Mouse (Mus musculus): ENCODE results near the gene Engase. TPM values are rescaled to one million over a fixed set of nuclear protein-coding genes. Genes with fewer than 3 reads are reported as not detected.

Engase gene
- polyA plus RNA-seq, 1 experiment: 8.3 TPM

DNA sequence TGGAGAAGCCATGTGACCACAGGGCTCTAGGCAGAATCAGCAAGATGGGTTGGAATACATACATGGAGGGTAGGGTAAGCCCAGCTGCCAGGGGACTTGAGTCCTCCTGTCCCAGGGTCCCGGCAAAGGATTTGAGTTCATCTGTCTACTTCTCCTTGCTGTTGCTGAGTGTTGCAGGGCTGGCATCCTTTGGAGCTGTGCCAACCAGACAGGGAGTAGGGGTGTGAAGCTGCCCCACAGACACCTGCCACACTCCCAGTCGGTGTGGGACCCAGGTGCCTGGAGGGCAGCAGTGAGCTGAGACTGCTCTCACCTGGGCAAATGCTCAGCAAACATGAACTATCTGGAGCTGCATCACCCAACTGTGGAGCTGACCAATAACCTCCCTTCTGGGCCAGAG lies 44.3 kb downstream of the Engase start:
- WGBS: 20% methylated on average over 2 of the region's 2 CpGs
- no peak overlapping the region for H3K4me3 ChIP-seq (replicated peaks; ENCODE audit: insufficient read depth, low read depth, low read length)
- peaks cover 82% of the 10 kb centered on the region for H3K4me1 ChIP-seq (ENCODE audit: control insufficient read depth, insufficient read depth, low read length)
- H3K27me3 ChIP-seq (ENCODE audit: control insufficient read depth, insufficient read depth, low read length): no peaks in the 10 kb centered on the region
- no peak overlapping the region for H3K27ac ChIP-seq (ENCODE audit: insufficient read depth, low read length)
- no peak for TF ChIP-seq POLR2A (IDR thresholded peaks at IDR 0.05; ENCODE audit: borderline replicate concordance, insufficient read depth, low read length)
- no peak for TF ChIP-seq CTCF (IDR thresholded peaks at IDR 0.05; ENCODE audit: borderline replicate concordance, insufficient read depth, low read depth, low read length)
- no peak for DNase-seq

DNA sequence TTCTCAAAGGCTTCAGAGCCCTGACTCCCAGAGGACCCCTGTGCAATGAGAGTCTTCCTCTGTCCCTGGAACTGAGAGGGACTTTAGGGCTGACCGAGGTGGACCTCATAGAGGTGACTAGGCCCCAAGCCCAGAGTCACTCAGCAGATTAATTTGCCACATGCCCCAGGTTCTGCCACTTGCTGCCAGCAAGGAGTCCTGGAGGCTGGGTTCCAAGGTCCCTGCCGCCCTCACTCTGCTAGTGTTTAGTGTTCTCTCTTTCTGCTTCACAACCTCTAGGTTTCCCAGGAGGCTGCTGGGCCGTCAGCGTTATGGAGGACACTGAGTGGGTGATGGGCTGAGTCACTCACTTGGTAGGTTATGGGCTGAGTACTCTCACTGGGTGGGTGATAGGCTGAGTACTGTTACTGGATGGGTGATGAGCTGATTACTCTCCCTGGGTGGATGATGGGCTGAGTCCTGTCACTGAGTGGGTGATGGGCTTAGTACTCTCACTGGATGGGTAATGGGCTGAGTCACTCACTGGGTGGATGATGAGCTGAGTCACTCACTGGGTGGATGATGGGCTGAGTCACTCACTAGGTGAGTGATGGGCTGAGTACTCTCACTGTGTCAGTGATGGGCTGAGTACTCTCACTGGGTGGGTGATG lies 47.0 kb downstream of the Engase start:
- no peak for TF ChIP-seq POLR2A (IDR thresholded peaks at IDR 0.05; ENCODE audit: borderline replicate concordance, insufficient read depth, low read length)
- TF ChIP-seq CTCF (IDR thresholded peaks at IDR 0.05; ENCODE audit: borderline replicate concordance, insufficient read depth, low read depth, low read length): no peak
- peak; percentile 64 to 71 for DNase-seq

DNA sequence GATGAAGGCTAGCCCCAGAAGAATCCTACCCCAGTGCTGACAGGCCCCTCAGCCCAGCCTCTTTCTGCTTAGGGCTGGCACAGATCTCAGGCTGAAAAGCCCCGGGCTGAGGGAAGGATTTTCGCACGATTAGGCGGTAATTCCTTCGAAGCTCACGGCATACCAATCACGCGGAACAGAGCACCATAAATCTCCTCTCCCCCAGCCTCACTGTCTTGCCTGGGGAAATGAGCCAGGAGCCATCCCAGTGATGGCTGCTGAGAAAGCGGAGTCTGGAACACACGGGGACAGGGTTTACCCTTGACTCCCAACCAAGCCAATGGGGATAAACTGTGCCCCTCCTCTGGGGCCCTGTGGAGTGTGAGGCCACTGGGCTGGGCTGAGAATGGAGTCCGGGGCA lies 48.4 kb downstream of the Engase start:
- Histone ChIP-seq H3K27me3 (ENCODE audit: control insufficient read depth, insufficient read depth, low read length) (no peaks in the 10 kb centered on the region), H3K4me1 (ENCODE audit: control insufficient read depth, insufficient read depth, low read length) (peaks cover 90% of the 10 kb centered on the region), H3K4me3 (replicated peaks; ENCODE audit: insufficient read depth, low read depth, low read length) (no peak overlapping the region), H3K27ac (ENCODE audit: insufficient read depth, low read length) (no peak overlapping the region)
- 39% methylated on average over 11 of the region's 11 CpGs for WGBS
- TF ChIP-seq POLR2A (IDR thresholded peaks at IDR 0.05; ENCODE audit: borderline replicate concordance, insufficient read depth, low read length) (no peak), CTCF (IDR thresholded peaks at IDR 0.05; ENCODE audit: borderline replicate concordance, insufficient read depth, low read depth, low read length) (no peak)
- no peak for DNase-seq

More for the DNA sequence above, 47.0 kb downstream of the Engase start:
- Histone ChIP-seq H3K27ac (ENCODE audit: insufficient read depth, low read length) (no peak overlapping the region), H3K27me3 (ENCODE audit: control insufficient read depth, insufficient read depth, low read length) (no peaks in the 10 kb centered on the region), H3K4me3 (replicated peaks; ENCODE audit: insufficient read depth, low read depth, low read length) (no peak overlapping the region), H3K4me1 (ENCODE audit: control insufficient read depth, insufficient read depth, low read length) (peaks cover 84% of the 10 kb centered on the region)
- WGBS: 10% methylated on average over 4 of the region's 4 CpGs

GRCm38 (mm10) chr11:118528761-118529160 lies 52.1 kb downstream of the Engase start:
- Histone ChIP-seq H3K27me3 (ENCODE audit: control insufficient read depth, insufficient read depth, low read length) (no peaks in the 10 kb centered on the region), H3K27ac (ENCODE audit: insufficient read depth, low read length) (no peak overlapping the region), H3K4me3 (replicated peaks; ENCODE audit: insufficient read depth, low read depth, low read length) (no peak overlapping the region), H3K4me1 (ENCODE audit: control insufficient read depth, insufficient read depth, low read length) (peaks cover 90% of the 10 kb centered on the region)
- DNase-seq: peak; percentile 70 to 75
- TF ChIP-seq CTCF (IDR thresholded peaks at IDR 0.05; ENCODE audit: borderline replicate concordance, insufficient read depth, low read depth, low read length) (no peak), POLR2A (IDR thresholded peaks at IDR 0.05; ENCODE audit: borderline replicate concordance, insufficient read depth, low read length) (no peak)
- WGBS: 15% methylated on average over 9 of the region's 9 CpGs

- TF ChIP-seq CTCF (IDR thresholded peaks at IDR 0.05; ENCODE audit: borderline replicate concordance, insufficient read depth, low read depth, low read length) (no peak), POLR2A (IDR thresholded peaks at IDR 0.05; ENCODE audit: borderline replicate concordance, insufficient read depth, low read length) (no peak)
- 48% methylated on average over 8 of the region's 8 CpGs for WGBS
- H3K27me3 ChIP-seq (ENCODE audit: control insufficient read depth, insufficient read depth, low read length): no peaks in the 10 kb centered on the region
- no peak for DNase-seq
- peaks cover 88% of the 10 kb centered on the region for H3K4me1 ChIP-seq (ENCODE audit: control insufficient read depth, insufficient read depth, low read length)
- H3K27ac ChIP-seq (ENCODE audit: insufficient read depth, low read length): no peak overlapping the region
- no peak overlapping the region for H3K4me3 ChIP-seq (replicated peaks; ENCODE audit: insufficient read depth, low read depth, low read length)
Measured at GRCm38 (mm10) chr11:118530313-118530712, 53.7 kb downstream of the Engase start.

DNA sequence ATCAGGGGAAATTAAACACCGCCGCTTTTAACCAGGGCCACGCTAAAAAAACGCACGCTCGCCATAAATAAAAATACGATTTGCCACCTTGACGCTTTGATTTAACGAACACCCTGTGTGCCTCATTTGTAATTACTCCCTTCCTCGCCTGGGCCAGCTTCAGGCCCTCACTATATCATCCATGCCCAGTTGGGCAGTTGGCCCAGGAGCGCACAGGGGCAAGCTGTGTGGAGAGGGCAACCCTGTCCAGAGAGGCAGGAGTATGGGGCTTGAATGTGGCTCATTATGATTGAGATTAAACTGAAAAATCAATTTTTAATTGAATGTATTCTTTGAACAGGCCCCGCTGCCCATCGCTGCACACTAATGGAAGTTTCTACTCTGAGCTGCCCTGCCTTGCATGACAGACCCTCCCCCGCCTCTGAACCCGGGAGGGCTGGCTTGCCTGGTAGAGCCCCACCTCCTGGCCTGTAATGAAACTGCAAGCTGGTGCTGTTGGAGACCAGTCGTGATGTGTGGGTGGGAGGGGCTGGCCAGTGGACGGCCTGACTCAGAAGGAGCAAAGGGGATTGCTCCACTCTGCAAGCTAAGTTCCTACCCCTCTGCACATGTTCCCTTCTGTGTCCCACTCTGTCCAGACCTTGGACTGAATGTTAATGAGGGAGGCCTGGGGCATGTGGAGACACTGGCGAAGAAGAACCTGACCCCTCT lies 57.9 kb downstream of the Engase start:
- H3K4me1 ChIP-seq (ENCODE audit: control insufficient read depth, insufficient read depth, low read length): peaks cover 82% of the 10 kb centered on the region
- TF ChIP-seq CTCF (IDR thresholded peaks at IDR 0.05; ENCODE audit: borderline replicate concordance, insufficient read depth, low read depth, low read length): peak; percentile 55
- TF ChIP-seq POLR2A (IDR thresholded peaks at IDR 0.05; ENCODE audit: borderline replicate concordance, insufficient read depth, low read length): no peak
- no peak overlapping the region for H3K4me3 ChIP-seq (replicated peaks; ENCODE audit: insufficient read depth, low read depth, low read length)
- DNase-seq: no peak
- no peak overlapping the region for H3K27ac ChIP-seq (ENCODE audit: insufficient read depth, low read length)
- no peaks in the 10 kb centered on the region for H3K27me3 ChIP-seq (ENCODE audit: control insufficient read depth, insufficient read depth, low read length)
- 44% methylated on average over 18 of the region's 18 CpGs for WGBS

GRCm38 (mm10) chr11:118538008-118538407 lies 61.4 kb downstream of the Engase start:
- Histone ChIP-seq H3K4me1 (ENCODE audit: control insufficient read depth, insufficient read depth, low read length) (peaks cover 80% of the 10 kb centered on the region), H3K27me3 (ENCODE audit: control insufficient read depth, insufficient read depth, low read length) (no peaks in the 10 kb centered on the region), H3K4me3 (replicated peaks; ENCODE audit: insufficient read depth, low read depth, low read length) (no peak overlapping the region), H3K27ac (ENCODE audit: insufficient read depth, low read length) (no peak overlapping the region)
- 35% methylated on average over 11 of the region's 11 CpGs for WGBS
- TF ChIP-seq CTCF (IDR thresholded peaks at IDR 0.05; ENCODE audit: borderline replicate concordance, insufficient read depth, low read depth, low read length): no peak
- no peak for TF ChIP-seq POLR2A (IDR thresholded peaks at IDR 0.05; ENCODE audit: borderline replicate concordance, insufficient read depth, low read length)
- peak in 1 of 2 experiments; percentile 56 for DNase-seq

Other genes with a start within 250 kb of the Engase start
- 89.8 and 93.9 TPM in 2 replicates for gene Cyth1, start 228.2 kb upstream of the Engase start, polyA plus RNA-seq (2012; rRNA removed)
- 33.6 and 33.8 TPM in 2 replicates for gene Usp36, start 186.6 kb upstream of the Engase start, polyA plus RNA-seq (2012; rRNA removed)
- gene Cep295nl, start 134.3 kb upstream of the Engase start, polyA plus RNA-seq (2012; rRNA removed): 0.21 and 0.49 TPM in 2 replicates
- gene Timp2, start 121.1 kb upstream of the Engase start, polyA plus RNA-seq (2012; rRNA removed): 119 and 137 TPM in 2 replicates
- gene Lgals3bp, start 74.7 kb upstream of the Engase start, polyA plus RNA-seq (2012; rRNA removed): 23.6 and 24.9 TPM in 2 replicates
- gene Cant1, start 57.7 kb upstream of the Engase start, polyA plus RNA-seq (2012; rRNA removed): 41.8 and 42.6 TPM in 2 replicates
- gene C1qtnf1, start 48.6 kb upstream of the Engase start, polyA plus RNA-seq (2012; rRNA removed): 1.5 and 1.7 TPM in 2 replicates

Measured in cerebellum, adult 2 months (tissue).